In the genomic region with DNA sequence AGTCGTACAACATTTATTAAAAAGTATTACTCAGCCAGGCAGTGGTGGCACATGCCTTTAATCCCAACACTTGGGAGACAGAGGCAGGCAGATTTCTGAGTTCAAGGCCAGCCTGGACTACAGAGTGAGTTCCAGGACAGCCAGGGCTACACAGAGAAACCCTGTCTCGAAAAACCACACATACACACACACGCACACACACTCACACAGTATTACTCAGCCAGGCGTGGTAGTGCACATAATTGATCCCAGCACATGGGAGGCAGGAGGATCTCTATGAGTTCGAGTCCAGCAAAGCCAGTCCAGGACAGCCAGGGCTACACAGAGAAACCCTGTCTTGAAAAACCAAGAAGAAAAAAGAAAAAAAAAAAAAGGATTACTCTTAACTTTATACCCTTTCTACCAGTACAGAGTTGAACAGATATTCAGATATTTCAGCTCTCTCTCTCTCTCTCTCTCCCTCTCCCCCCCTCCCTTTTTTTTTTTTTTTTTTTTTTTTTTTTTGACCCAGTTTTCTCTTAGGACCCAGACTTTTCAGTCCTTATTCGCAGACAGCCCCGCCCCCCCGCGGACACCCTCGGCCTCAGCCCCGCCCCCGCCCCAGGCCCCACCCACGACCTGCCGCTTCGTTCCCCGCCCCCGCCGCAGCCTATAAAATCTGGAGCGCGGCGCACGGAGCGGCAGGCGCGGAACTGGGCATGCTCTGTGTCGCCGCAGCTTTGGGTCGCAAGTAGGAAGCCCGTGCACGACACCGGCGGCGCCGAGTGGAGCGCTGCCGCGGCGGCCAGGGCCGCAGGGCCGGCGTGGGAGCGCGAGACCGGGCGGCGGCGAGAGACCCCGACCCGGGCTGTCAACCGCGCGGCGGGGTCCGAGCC, we compare ENCODE assay signal across 8 mouse cellular contexts. TPM values are rescaled to one million over a fixed set of nuclear protein-coding genes. Genes with fewer than 3 reads are reported as not detected.
DNase-seq lines count a peak whose midpoint lies in the region; ATAC-seq and TF ChIP-seq lines count a peak whose summit lies in the region.

A gene (plus strand): TSS at position 683 of the 875 bp plus-strand sequence.

- TF ChIP-seq CTCF in Patski (IDR thresholded peaks at IDR 0.05): no peak

- in situ Hi-C loops in Patski (cut with MboI; ENCODE audit: low pct_unique_long_range_greater_than_20kb): loop anchor here (10.0 kb wide), 1 partner anchor 89 kb away; no protein-coding TSS in a partner anchor

- CTCF ChIA-PET in Patski (lab: Charles Lee): interaction anchor here (1.1 to 1.9 kb wide), 4 partner anchors 68 to 91 kb away, joined by 3 to 10 read pairs (median 6); no protein-coding TSS in a partner anchor

- peak; percentile 49 for ATAC-seq in Patski
- ATAC-seq in hindbrain, embryonic 13.5 days (ENCODE audit: low FRiP score): peak; percentile 85

- peak within 1 kb of the TSS; percentile 85 for H3K4me3 ChIP-seq in hindbrain, embryonic 13.5 days

- no peak for DNase-seq in Patski (ENCODE audit: low read depth, low spot score)
- DNase-seq in cerebellum, postnatal 25 days: peak; percentile 95 to 97
- peak; percentile 80 to 83 for DNase-seq in frontal cortex, postnatal 25 days (ENCODE audit: low spot score in 2 of 2)
- DNase-seq in layer of hippocampus, postnatal 25 days (ENCODE audit: extremely low spot score in 1 of 2, low spot score in 1 of 2): peak; percentile 83 to 86
- DNase-seq in lung, postnatal 14 days: peak; percentile 93
- peak; percentile 92 for DNase-seq in ovary, postnatal 36 days (ENCODE audit: low spot score)
- DNase-seq in thymus, postnatal 14 days: peak; percentile 93

- peak within 1 kb of the TSS; percentile 74 for H3K4me2 ChIP-seq in hindbrain, embryonic 13.5 days

- peak within 1 kb of the TSS; percentile 92 for H3K27ac ChIP-seq in hindbrain, embryonic 13.5 days

- H3K9ac ChIP-seq in hindbrain, embryonic 13.5 days: peak within 1 kb of the TSS; percentile 85

- H3K4me1 ChIP-seq in hindbrain, embryonic 13.5 days (replicated peaks): peaks cover 31% of the 10 kb centered on the region

- WGBS in hindbrain, embryonic 13.5 days: 7% methylated on average over 54 of the region's 54 CpGs

- no peaks in the 10 kb centered on the region for H3K36me3 ChIP-seq in hindbrain, embryonic 13.5 days

- no peaks in the 10 kb centered on the region for H3K27me3 ChIP-seq in Patski
- 0 out of 2 replicates have a peak, but pooled peaks cover 3% of the 10 kb centered on the region for H3K27me3 ChIP-seq in hindbrain, embryonic 13.5 days

- no peaks in the 10 kb centered on the region for H3K9me3 ChIP-seq in hindbrain, embryonic 13.5 days

- POLR2A ChIA-PET in Patski (lab: Charles Lee): interaction anchor here (0.6 kb wide), 1 partner anchor 268 kb away, joined by 3 read pairs; no protein-coding TSS in a partner anchor

RNA-seq across cellular contexts. Expression of the gene that starts here (rescaled TPM):
- 183 TPM for polyA plus RNA-seq in Patski (2021)
- 15.9 and 16.4 TPM in 2 replicates for polyA plus RNA-seq in hindbrain, embryonic 13.5 days (2015; fragmentation: Nextera tagmentation; extraction: Ambion mirVana)
- total RNA-seq in layer of hippocampus, postnatal 25 days (2021): 10 to 100 TPM; 46.2 to 47.5 TPM

Comparison
In these comparisons a context has a peak if more than half of its experiments do, and no peak if none do; other contexts are left out.
1. RNA of the gene that starts here (polyA plus RNA-seq): 183 TPM in Patski (single experiment); 15.9 to 16.4 TPM in hindbrain, embryonic 13.5 days; every median in the first group is over 10 times any median in the second.